ENCODE assay signal across 18 mouse cellular contexts in genomic region chr11:34940151-34940550, GRCm38 (mm10).
DNase-seq lines count a peak whose midpoint lies in the region; ATAC-seq and TF ChIP-seq lines count a peak whose summit lies in the region.
"Had no signal": no experiment of that assay in that cellular context is flagged by ENCODE, and none has a peak within 500 bp of the region (broad histone marks: within the 10 kb centered on the region; RNA-seq: fewer than 3 reads in every experiment).

No protein-coding gene starts in this region.

- no peak for TF ChIP-seq CTCF in brain, embryonic 14.5 days (IDR thresholded peaks at IDR 0.05; ENCODE audit: borderline replicate concordance, extremely low read depth, insufficient read depth, insufficient read length)

- H3K4me2 ChIP-seq in hindbrain, embryonic 16.5 days (ENCODE audit: low read length), result no peak overlapping the region
- H3K4me2 ChIP-seq in hindbrain, embryonic 13.5 days, result no peak overlapping the region
- H3K4me2 ChIP-seq: embryonic facial prominence, embryonic 15.5 days; midbrain, embryonic 12.5 days had no signal

- H3K9me3 ChIP-seq in hindbrain, embryonic 16.5 days (ENCODE audit: control insufficient read depth, low read length), result no peaks in the 10 kb centered on the region
- H3K9me3 ChIP-seq in hindbrain, embryonic 13.5 days, result no peaks in the 10 kb centered on the region
- H3K9me3 ChIP-seq: embryonic facial prominence, embryonic 15.5 days; heart, embryonic 10.5 days; midbrain, embryonic 12.5 days had no signal

- no peaks in the 10 kb centered on the region for H3K36me3 ChIP-seq in hindbrain, embryonic 16.5 days (ENCODE audit: control insufficient read depth, insufficient read depth, low read length)
- H3K36me3 ChIP-seq in hindbrain, embryonic 13.5 days, result no peaks in the 10 kb centered on the region
- H3K36me3 ChIP-seq: embryonic facial prominence, embryonic 15.5 days; heart, embryonic 10.5 days; midbrain, embryonic 12.5 days had no signal

- intact Hi-C loops in heart, postnatal 10 days (cut with DNase I), result no loop called here

- no peaks in the 10 kb centered on the region for H3K27me3 ChIP-seq in hindbrain, embryonic 16.5 days (replicated peaks; ENCODE audit: control insufficient read depth, insufficient read depth, low read length)
- no peaks in the 10 kb centered on the region for H3K27me3 ChIP-seq in hindbrain, embryonic 13.5 days
- H3K27me3 ChIP-seq: embryonic facial prominence, embryonic 15.5 days; midbrain, embryonic 12.5 days had no signal

- ATAC-seq in hindbrain, embryonic 16.5 days, result 0 out of 2 replicates have a peak, but pooled peaks have one; percentile 50
- no peak for ATAC-seq in hindbrain, embryonic 13.5 days (ENCODE audit: low FRiP score)
- ATAC-seq: forebrain, embryonic 14.5 days; lung, postnatal 0 days had no signal

- no peak overlapping the region for H3K4me3 ChIP-seq in hindbrain, embryonic 16.5 days (ENCODE audit: low read length)
- no peak overlapping the region for H3K4me3 ChIP-seq in hindbrain, embryonic 13.5 days
- H3K4me3 ChIP-seq: embryonic facial prominence, embryonic 15.5 days; gastrocnemius, adult 2 months; heart, embryonic 10.5 days; midbrain, embryonic 12.5 days had no signal

- peak; percentile 23 for DNase-seq in brain, adult 2 months (ENCODE audit: low read depth, low spot score)
- DNase-seq in brain, embryonic 14.5 days (ENCODE audit: low read depth), result peak; percentile 33
- peak; percentile 55 to 64 for DNase-seq in cerebellum, postnatal 14 days
- no peak for DNase-seq in heart, postnatal 10 days
- no peak for DNase-seq in thymus, postnatal 36 days
- DNase-seq: adrenal gland, postnatal 10 days; gastrocnemius, adult 2 months; kidney, adult 2 months; right cerebral cortex, postnatal 14 days; spleen, adult 18-20 months had no signal

- no peak overlapping the region for H3K27ac ChIP-seq in hindbrain, embryonic 16.5 days (ENCODE audit: low read depth, low read length)
- H3K27ac ChIP-seq in hindbrain, embryonic 13.5 days, result no peak overlapping the region
- H3K27ac ChIP-seq: embryonic facial prominence, embryonic 15.5 days; gastrocnemius, adult 2 months; heart, embryonic 10.5 days; kidney, postnatal 0 days; midbrain, embryonic 12.5 days had no signal

- no peak overlapping the region for H3K9ac ChIP-seq in hindbrain, embryonic 16.5 days (ENCODE audit: low read depth, low read length)
- no peak overlapping the region for H3K9ac ChIP-seq in hindbrain, embryonic 13.5 days
- H3K9ac ChIP-seq: embryonic facial prominence, embryonic 15.5 days; midbrain, embryonic 12.5 days had no signal

- 69% methylated on average over 8 of the region's 8 CpGs for WGBS in hindbrain, embryonic 16.5 days
- WGBS in hindbrain, embryonic 13.5 days, result 75% methylated on average over 8 of the region's 8 CpGs

- no peaks in the 10 kb centered on the region for H3K4me1 ChIP-seq in hindbrain, embryonic 16.5 days (ENCODE audit: control insufficient read depth, insufficient read depth, low read depth, low read length)
- peaks cover 12% of the 10 kb centered on the region; the same call in 1 of the 2 replicates for H3K4me1 ChIP-seq in hindbrain, embryonic 13.5 days (replicated peaks)
- H3K4me1 ChIP-seq: embryonic facial prominence, embryonic 15.5 days had no signal

- no peak for TF ChIP-seq POLR2A in brain, embryonic 14.5 days (IDR thresholded peaks at IDR 0.05; ENCODE audit: borderline replicate concordance, extremely low read depth, insufficient read depth, insufficient read length, poor library complexity, severe bottlenecking)

Comparison
In these comparisons a context has a peak if more than half of its experiments do, and no peak if none do; other contexts are left out.
1. DNase-seq: peak in brain, adult 2 months (single experiment), brain, embryonic 14.5 days (single experiment) and cerebellum, postnatal 14 days (2 of 2); none in heart, postnatal 10 days (0 of 2) and thymus, postnatal 36 days (0 of 2).